Mouse (Mus musculus) neural tube, embryonic 11.5 days (tissue): ENCODE results near the gene Unc50. TPM values are rescaled to one million over a fixed set of nuclear protein-coding genes. Genes with fewer than 3 reads are reported as not detected.

Source experiments
- ATAC-seq: fragments of 200-750 bp; cut with Nextera tagmentation; 2 replicates; pipeline ENCODE4 v1.8.0; 2017; ENCODE audit warnings: moderate number of reproducible peaks, mild to moderate bottlenecking, moderate TSS enrichment, moderate library complexity; ENCODE audit not compliant: insufficient read depth, low FRiP score, low TSS enrichment
- DNase-seq: peaks from one replicate; pipeline ENCODE4 v3.0.0-alpha.2; 2015; ENCODE audit warnings: low spot score
- H3K27ac ChIP-seq: fragments of 300-500 bp; sonication (generic); 2 replicates; pipeline ENCODE4 v1.5.1; 2014; ENCODE audit warnings: low read depth, mild to moderate bottlenecking, low read length
- H3K27me3 ChIP-seq: fragments of 300-500 bp; sonication (generic); 2 replicates; pipeline ENCODE4 v1.6.1; 2014; ENCODE audit warnings: mild to moderate bottlenecking, low read length, mixed read lengths; ENCODE audit not compliant: control insufficient read depth, insufficient read depth
- H3K36me3 ChIP-seq: fragments of 300-500 bp; sonication (generic); 2 replicates; pipeline ENCODE4 v1.6.1; 2014; ENCODE audit warnings: mild to moderate bottlenecking, low read length, moderate library complexity, mixed read lengths; ENCODE audit not compliant: control insufficient read depth, insufficient read depth
- H3K4me1 ChIP-seq: fragments of 300-500 bp; sonication (generic); 2 replicates; pipeline ENCODE4 v1.6.1; 2014; ENCODE audit warnings: low read length, mixed read lengths; ENCODE audit not compliant: control insufficient read depth, insufficient read depth
- H3K4me2 ChIP-seq: fragments of 300-500 bp; sonication (generic); 2 replicates; pipeline ENCODE4 v1.6.1; 2014; ENCODE audit warnings: low read depth, mild to moderate bottlenecking, moderate library complexity
- H3K4me3 ChIP-seq: fragments of 300-500 bp; sonication (generic); 2 replicates; pipeline ENCODE4 v1.5.1; 2014; ENCODE audit warnings: low read depth, low read length
- H3K9ac ChIP-seq: fragments of 300-500 bp; sonication (generic); 2 replicates; pipeline ENCODE4 v1.6.1; 2014; ENCODE audit warnings: mild to moderate bottlenecking, low read length
- H3K9me3 ChIP-seq: fragments of 300-500 bp; sonication (generic); 2 replicates; pipeline ENCODE4 v1.6.1; 2016; ENCODE audit warnings: low read length; ENCODE audit not compliant: control insufficient read depth
- WGBS: fragments of 180-500 bp; shearing (Covaris S2); extraction: QIAGEN DNeasy Blood & Tissue Kit; methylation state at CpG from one replicate; pipeline ENCODE4 v1.1.7; 2014; 5-methylcytosine and 5-hydroxymethylcytosine counted together
- polyA plus RNA-seq: library from polyadenylated mRNA; unstranded; fragments of >200 nt; fragmentation: Nextera tagmentation; extraction: Ambion mirVana; gene quantifications from 2 replicates; pipeline ENCODE4 v1.2.1, GENCODE M21; 2014

The Unc50 gene
- polyA plus RNA-seq, 1 experiment from 2014 or later: 114 TPM

DNA sequence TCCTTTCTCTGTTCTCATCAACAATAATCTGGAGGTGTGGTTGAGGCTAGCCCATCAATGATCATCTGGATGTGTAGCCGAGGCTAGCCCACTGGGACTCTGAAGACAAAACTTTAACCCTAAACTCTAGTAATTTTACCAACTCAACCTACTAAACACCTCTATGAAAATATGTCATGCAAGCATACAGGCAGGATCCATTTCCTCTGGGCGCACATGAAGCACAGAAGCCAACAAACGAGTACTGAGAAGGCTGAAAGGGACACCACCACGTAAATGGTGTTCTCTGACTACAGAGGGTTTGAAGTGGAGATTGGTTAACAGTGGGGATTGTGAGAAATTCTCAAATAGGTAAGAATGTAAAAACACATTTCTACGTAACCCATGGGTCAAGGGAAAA, 47.3 kb downstream of the Unc50 start:
- no peak for ATAC-seq
- H3K4me3 ChIP-seq: no peak overlapping the region
- no peak overlapping the region for H3K27ac ChIP-seq
- H3K27me3 ChIP-seq: no peaks in the 10 kb centered on the region
- H3K9me3 ChIP-seq: no peaks in the 10 kb centered on the region
- no peak for DNase-seq
- WGBS: 92% methylated on average over 5 of the region's 5 CpGs
- no peak overlapping the region for H3K4me2 ChIP-seq
- no peak overlapping the region for H3K9ac ChIP-seq
- H3K36me3 ChIP-seq: no peaks in the 10 kb centered on the region
- H3K4me1 ChIP-seq: no peaks in the 10 kb centered on the region

DNA sequence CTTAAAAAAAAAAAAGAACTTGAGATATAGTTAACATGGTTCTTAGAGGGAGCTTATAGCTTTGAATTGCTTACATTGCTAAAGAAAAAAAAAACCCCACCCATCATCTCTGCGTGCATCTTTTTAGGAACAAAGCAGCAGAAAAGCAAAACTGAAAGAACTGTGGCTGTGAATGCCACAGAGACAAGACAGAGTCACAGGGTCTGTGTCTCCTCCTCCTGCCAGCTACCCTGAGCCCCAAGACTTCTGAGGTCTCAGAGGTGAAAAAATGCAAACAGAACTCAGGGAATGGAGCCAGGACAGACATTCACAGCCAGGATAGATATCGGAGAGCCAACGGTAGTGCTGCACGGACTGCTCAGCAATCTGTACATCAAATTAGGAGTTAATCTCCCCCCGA, 48.0 kb downstream of the Unc50 start:
- Histone ChIP-seq H3K9ac (no peak overlapping the region), H3K36me3 (no peaks in the 10 kb centered on the region), H3K27me3 (no peaks in the 10 kb centered on the region), H3K27ac (no peak overlapping the region), H3K4me2 (no peak overlapping the region), H3K9me3 (no peaks in the 10 kb centered on the region), H3K4me1 (no peaks in the 10 kb centered on the region), H3K4me3 (no peak overlapping the region)
- whole genome bisulfite sequencing: 90% methylated on average over 5 of the region's 5 CpGs
- DNase-seq (no peak), ATAC-seq (no peak)

DNA sequence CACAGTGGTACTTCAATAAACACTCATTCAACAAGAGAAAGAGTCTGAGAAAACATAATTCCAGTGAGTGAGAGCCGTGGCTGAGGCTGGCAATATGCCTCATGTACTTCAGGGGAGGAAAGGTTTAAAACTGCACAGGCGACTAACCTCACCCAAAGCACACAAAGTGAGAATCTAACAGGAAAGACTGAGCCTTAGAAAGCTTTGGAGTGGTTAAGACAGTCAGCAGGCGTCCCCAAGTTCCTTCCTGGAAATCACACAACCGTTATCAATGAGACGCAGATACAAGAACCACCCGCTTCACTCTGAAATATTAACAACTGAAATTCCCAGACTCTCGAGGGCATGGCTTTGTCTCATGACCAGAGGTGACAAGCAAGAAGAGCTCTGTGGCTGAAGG, 48.5 kb downstream of the Unc50 start:
- H3K27ac ChIP-seq: no peak overlapping the region
- H3K36me3 ChIP-seq: no peaks in the 10 kb centered on the region
- no peak for DNase-seq
- no peak overlapping the region for H3K9ac ChIP-seq
- ATAC-seq: no peak
- whole genome bisulfite sequencing: 87% methylated on average over 7 of the region's 7 CpGs
- no peaks in the 10 kb centered on the region for H3K4me1 ChIP-seq
- H3K27me3 ChIP-seq: no peaks in the 10 kb centered on the region
- H3K4me2 ChIP-seq: no peak overlapping the region
- no peaks in the 10 kb centered on the region for H3K9me3 ChIP-seq
- H3K4me3 ChIP-seq: no peak overlapping the region

DNA sequence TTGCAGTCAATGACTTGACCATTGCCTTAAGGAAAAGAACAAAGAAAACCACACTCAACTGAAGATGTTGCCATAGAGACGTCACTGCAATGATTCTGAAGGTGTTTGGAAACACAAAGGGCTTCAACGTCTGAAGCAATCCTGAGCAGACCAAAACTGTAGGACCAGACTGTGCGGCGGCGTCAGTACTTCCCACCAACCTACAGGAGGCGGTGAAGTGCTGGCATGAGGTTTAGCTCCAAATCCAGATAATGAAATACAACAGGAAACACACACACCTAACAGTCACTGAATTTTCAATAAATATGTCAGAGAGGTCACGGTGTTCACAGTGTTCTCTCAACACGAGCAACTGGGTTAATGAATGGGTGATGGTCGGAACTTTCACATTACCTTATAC, 49.1 kb downstream of the Unc50 start:
- Histone ChIP-seq H3K27me3 (no peaks in the 10 kb centered on the region), H3K4me3 (no peak overlapping the region), H3K36me3 (no peaks in the 10 kb centered on the region), H3K9me3 (no peaks in the 10 kb centered on the region), H3K9ac (no peak overlapping the region), H3K27ac (no peak overlapping the region), H3K4me1 (no peaks in the 10 kb centered on the region), H3K4me2 (no peak overlapping the region)
- DNase-seq: no peak
- WGBS: 75% methylated on average over 9 of the region's 9 CpGs
- ATAC-seq: no peak

DNA sequence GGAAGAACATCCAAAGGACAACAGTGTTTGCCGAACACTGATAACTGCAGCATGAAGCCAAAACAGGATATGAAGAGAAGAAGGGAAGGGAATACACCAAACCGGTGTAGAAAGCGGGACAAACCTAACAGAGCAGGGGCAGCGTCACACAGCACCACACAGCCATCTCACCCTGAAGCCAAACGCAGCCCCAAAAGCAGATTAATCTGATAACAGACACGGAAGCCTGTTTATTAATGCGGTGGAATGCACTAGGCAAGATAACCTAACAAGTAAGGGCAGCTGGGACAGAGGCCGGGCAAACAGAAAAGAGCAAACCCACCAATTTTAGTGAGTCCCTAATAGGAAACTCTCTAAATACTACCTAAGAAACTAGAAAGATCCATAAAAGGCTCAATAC, 49.8 kb downstream of the Unc50 start:
- WGBS: 88% methylated on average over 8 of the region's 8 CpGs
- ATAC-seq (no peak), DNase-seq (no peak)
- H3K36me3 ChIP-seq: no peaks in the 10 kb centered on the region
- no peaks in the 10 kb centered on the region for H3K9me3 ChIP-seq
- no peak overlapping the region for H3K4me3 ChIP-seq
- H3K27me3 ChIP-seq: no peaks in the 10 kb centered on the region
- H3K4me1 ChIP-seq: no peaks in the 10 kb centered on the region
- H3K4me2 ChIP-seq: no peak overlapping the region
- no peak overlapping the region for H3K27ac ChIP-seq
- no peak overlapping the region for H3K9ac ChIP-seq

DNA sequence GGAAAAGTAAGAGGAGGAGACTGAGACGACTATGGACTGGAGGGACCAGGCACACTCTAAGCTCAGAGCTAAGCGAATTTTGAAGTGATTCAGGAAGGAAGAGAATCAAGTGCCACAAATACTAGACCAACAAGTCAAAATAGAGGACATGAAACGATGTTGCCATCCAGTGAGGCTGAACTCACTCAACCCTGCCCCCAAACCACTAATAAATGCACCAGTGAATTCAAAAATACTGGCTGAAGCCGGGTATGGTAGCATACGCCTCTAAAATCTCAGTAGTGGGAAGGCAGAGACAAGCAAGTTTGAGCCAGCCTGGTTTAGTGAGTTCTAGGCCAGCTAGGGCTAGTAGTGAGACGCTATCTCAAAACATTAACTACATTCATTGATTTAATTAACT, 50.8 kb downstream of the Unc50 start:
- Histone ChIP-seq H3K4me2 (no peak overlapping the region), H3K4me1 (no peaks in the 10 kb centered on the region), H3K36me3 (no peaks in the 10 kb centered on the region), H3K4me3 (no peak overlapping the region), H3K9me3 (no peaks in the 10 kb centered on the region), H3K27me3 (no peaks in the 10 kb centered on the region), H3K27ac (no peak overlapping the region), H3K9ac (no peak overlapping the region)
- ATAC-seq (no peak), DNase-seq (no peak)
- WGBS: 87% methylated on average over 6 of the region's 6 CpGs

DNA sequence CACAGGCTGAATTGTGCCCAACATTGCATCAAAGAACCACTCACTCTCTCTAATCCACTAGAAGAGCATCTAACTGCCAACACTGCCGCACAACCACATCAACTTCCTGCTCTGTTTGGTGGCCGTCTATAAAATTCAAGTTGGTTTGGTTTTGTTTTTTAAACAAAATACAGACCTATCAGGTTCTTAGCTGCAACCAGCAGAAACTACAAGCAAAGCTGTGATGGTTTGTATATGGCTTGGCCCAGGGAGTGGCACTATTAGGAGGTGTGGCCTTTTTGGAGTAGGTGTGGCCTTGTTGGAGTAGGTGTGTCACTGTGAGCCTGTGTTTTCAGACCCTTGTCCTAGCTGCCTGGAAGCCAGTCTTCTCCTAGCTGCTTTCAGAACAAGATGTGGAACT, 51.4 kb downstream of the Unc50 start:
- Histone ChIP-seq H3K27me3 (no peaks in the 10 kb centered on the region), H3K4me2 (no peak overlapping the region), H3K9ac (no peak overlapping the region), H3K27ac (no peak overlapping the region), H3K4me1 (no peaks in the 10 kb centered on the region), H3K36me3 (no peaks in the 10 kb centered on the region), H3K4me3 (no peak overlapping the region), H3K9me3 (no peaks in the 10 kb centered on the region)
- ATAC-seq (no peak), DNase-seq (no peak)
- 90% methylated on average over 2 of the region's 2 CpGs for WGBS

DNA sequence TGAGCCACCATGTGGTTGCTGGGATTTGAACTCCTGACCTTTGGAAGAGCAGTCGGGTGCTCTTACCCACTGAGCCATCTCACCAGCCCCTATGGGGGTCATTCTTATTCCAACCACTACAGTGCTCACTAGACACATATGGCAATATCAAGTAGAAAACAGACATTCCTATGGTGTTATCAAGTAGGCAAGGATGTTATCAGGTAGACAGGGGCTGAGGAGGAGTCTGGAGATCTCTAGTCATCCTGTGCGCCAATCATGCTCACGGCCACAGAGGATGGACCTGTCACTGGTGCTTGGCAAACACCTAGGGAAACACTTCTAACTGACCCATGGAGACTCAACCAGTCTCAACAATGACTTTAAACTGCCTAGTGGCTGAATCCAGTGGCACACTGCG, 54.7 kb downstream of the Unc50 start:
- no peak overlapping the region for H3K9ac ChIP-seq
- H3K9me3 ChIP-seq: no peaks in the 10 kb centered on the region
- H3K27me3 ChIP-seq: no peaks in the 10 kb centered on the region
- no peak overlapping the region for H3K4me3 ChIP-seq
- ATAC-seq (no peak), DNase-seq (no peak)
- 88% methylated on average over 4 of the region's 4 CpGs for WGBS
- no peaks in the 10 kb centered on the region for H3K36me3 ChIP-seq
- no peak overlapping the region for H3K27ac ChIP-seq
- no peak overlapping the region for H3K4me2 ChIP-seq
- H3K4me1 ChIP-seq: no peaks in the 10 kb centered on the region

DNA sequence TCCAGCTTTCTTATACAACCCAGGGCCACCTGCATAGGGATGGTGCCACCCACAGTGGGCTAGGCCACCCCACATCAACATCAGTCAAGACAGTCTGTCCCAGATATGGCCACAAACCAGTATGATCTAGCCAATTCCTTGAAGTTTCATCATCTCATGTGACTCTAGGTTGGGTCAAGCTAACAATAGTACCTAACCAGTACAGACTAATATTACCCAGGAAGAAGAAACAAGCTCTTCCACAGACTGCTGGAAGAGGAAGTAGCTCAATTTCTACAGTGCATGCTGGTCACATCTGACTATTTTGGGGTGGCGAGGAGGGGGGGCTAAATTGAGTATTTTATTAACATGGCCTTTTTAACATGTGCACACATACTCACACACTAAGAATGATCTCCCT, 56.5 kb downstream of the Unc50 start:
- no peak overlapping the region for H3K4me3 ChIP-seq
- no peaks in the 10 kb centered on the region for H3K9me3 ChIP-seq
- H3K4me2 ChIP-seq: no peak overlapping the region
- WGBS: 84% methylated on average over 1 of the region's 1 CpGs
- no peaks in the 10 kb centered on the region for H3K36me3 ChIP-seq
- ATAC-seq (no peak), DNase-seq (no peak)
- H3K27ac ChIP-seq: no peak overlapping the region
- no peaks in the 10 kb centered on the region for H3K27me3 ChIP-seq
- no peak overlapping the region for H3K9ac ChIP-seq
- H3K4me1 ChIP-seq: no peaks in the 10 kb centered on the region
